Mouse (Mus musculus) lung, embryonic 16.5 days (tissue): ENCODE measurements around the gene Epha8. TPM values are rescaled to one million over a fixed set of nuclear protein-coding genes. Genes with fewer than 3 reads are reported as not detected.

Source experiments
- ATAC-seq: fragments of 200-750 bp; cut with Nextera tagmentation; 2 replicates; pipeline ENCODE4 v1.8.0; 2017; ENCODE audit warnings: low read depth, mild to moderate bottlenecking, moderate library complexity
- H3K27ac ChIP-seq: fragments of 300-500 bp; sonication (generic); 2 replicates; pipeline ENCODE4 v1.5.1; 2014; ENCODE audit warnings: mild to moderate bottlenecking, control low read depth, low read length
- H3K27me3 ChIP-seq: fragments of 300-500 bp; sonication (generic); 2 replicates; pipeline ENCODE4 v1.6.1; 2014; ENCODE audit warnings: low read depth, low read length, mixed read lengths; ENCODE audit not compliant: control insufficient read depth, insufficient read depth
- H3K36me3 ChIP-seq: fragments of 300-500 bp; sonication (generic); 2 replicates; pipeline ENCODE4 v1.6.1; 2014; ENCODE audit warnings: low read length; ENCODE audit not compliant: control insufficient read depth, insufficient read depth
- H3K4me1 ChIP-seq: fragments of 300-500 bp; sonication (generic); replicated peaks from 2 replicates; pipeline ENCODE4 v1.6.1; 2014; ENCODE audit warnings: low read length, mixed read lengths; ENCODE audit not compliant: control insufficient read depth, insufficient read depth
- H3K4me2 ChIP-seq: fragments of 300-500 bp; sonication (generic); 2 replicates; pipeline ENCODE4 v1.6.1; 2014; ENCODE audit warnings: low read depth, low read length, control low read depth
- H3K4me3 ChIP-seq: fragments of 300-500 bp; sonication (generic); 2 replicates; pipeline ENCODE4 v1.5.1; 2014; ENCODE audit warnings: mild to moderate bottlenecking, low read length, control low read depth
- H3K9ac ChIP-seq: fragments of 300-500 bp; sonication (generic); 2 replicates; pipeline ENCODE4 v1.6.1; 2014; ENCODE audit warnings: low read length, control low read depth
- H3K9me3 ChIP-seq: fragments of 300-500 bp; sonication (generic); 2 replicates; pipeline ENCODE4 v1.6.1; 2016; ENCODE audit warnings: low read length; ENCODE audit not compliant: control insufficient read depth
- WGBS: fragments of 180-500 bp; shearing (Covaris S2); extraction: QIAGEN DNeasy Blood & Tissue Kit; methylation state at CpG from one replicate; pipeline ENCODE4 v1.1.7; 2014; 5-methylcytosine and 5-hydroxymethylcytosine counted together
- polyA plus RNA-seq: library from polyadenylated mRNA; unstranded; fragments of >200 nt; fragmentation: Nextera tagmentation; extraction: Ambion mirVana; gene quantifications from 2 replicates; pipeline ENCODE4 v1.2.1, GENCODE M21; 2015

The Epha8 gene
- polyA plus RNA-seq, 1 experiment from 2014 or later, result not detected

DNA sequence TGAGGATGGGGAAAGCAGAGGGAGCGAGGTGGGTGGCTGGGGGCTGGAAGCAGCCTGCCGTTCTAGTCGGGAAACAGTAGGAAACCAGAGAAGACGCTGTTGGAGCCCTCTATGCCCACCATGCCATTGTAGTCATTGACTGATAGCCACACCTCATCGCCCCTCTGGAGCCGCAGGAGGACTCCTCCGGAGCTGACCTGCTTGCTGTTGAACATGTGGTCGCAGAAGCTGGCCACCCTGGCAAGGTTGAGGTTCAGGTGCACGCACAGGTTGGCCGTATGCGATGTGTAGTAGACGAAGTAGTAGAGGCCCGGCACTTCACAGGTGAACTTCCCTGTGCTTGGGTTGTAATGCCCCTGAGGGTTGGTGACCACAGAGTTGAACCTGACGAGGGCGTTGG lies 66.6 kb downstream of the Epha8 start:
- Histone ChIP-seq H3K27ac (no peak overlapping the region), H3K27me3 (peaks cover 3% of the 10 kb centered on the region; the same call in 1 of the 2 replicates), H3K9ac (no peak overlapping the region), H3K4me2 (no peak overlapping the region), H3K4me1 (no peaks in the 10 kb centered on the region), H3K4me3 (no peak overlapping the region), H3K36me3 (no peaks in the 10 kb centered on the region), H3K9me3 (no peaks in the 10 kb centered on the region)
- 81% methylated on average over 15 of the region's 15 CpGs for WGBS
- no peak for ATAC-seq

DNA sequence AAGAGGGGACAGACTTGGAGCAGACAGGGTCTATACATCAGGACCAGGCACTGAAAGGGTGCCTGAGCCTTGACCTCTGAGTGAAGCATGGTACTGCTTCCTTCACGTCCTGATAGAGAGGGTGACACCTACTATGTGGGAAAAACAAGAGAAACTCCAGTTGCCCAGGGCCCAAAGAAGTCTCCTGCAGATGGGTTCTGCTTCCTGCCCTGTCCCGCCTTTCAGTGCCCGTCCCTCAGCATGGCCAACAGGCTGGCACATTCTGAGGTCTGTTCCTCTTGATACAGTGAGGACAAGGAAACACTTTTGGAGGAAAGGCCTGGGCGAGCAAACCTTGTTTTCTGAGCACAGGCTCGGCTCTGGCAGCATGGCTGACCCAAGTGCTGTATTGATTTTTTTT lies 68.9 kb downstream of the Epha8 start:
- no peaks in the 10 kb centered on the region for H3K4me1 ChIP-seq
- H3K27ac ChIP-seq, result no peak overlapping the region
- no peaks in the 10 kb centered on the region for H3K9me3 ChIP-seq
- H3K4me3 ChIP-seq, result no peak overlapping the region
- no peak overlapping the region for H3K4me2 ChIP-seq
- WGBS, result 60% methylated on average over 5 of the region's 5 CpGs
- no peak overlapping the region for H3K9ac ChIP-seq
- H3K27me3 ChIP-seq, result no peaks in the 10 kb centered on the region
- ATAC-seq, result no peak
- no peaks in the 10 kb centered on the region for H3K36me3 ChIP-seq

DNA sequence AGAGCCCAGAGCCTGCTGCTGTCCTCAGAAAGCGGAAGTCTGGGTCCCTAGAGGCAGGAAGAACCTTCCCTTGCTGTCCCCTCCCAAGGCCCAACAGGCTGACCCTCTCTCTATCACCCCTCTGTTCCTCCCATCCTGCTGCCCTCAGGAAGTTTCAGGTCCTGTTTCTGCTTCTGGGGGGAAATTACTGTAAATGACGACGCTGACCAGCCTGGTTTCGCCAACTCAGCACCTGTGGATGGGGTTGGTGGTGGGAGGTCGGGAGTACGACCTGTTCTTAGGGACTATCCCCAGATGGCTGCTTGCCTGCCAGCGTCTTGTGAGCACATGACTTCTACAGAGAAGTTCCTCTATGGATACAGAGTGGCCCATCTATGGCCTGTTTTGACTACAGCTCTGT lies 70.5 kb downstream of the Epha8 start, which contains the start of gene C1qb:
Gene C1qb, minus strand, starts transcription at position 87 of the 400 bp plus-strand sequence.
- WGBS, result 57% methylated on average over 7 of the region's 7 CpGs
- no peak within 1 kb of the TSS for H3K27ac ChIP-seq
- no peak within 1 kb of the TSS for H3K4me2 ChIP-seq
- H3K9me3 ChIP-seq, result no peaks in the 10 kb centered on the region
- H3K4me1 ChIP-seq, result no peaks in the 10 kb centered on the region
- no peak within 1 kb of the TSS for H3K4me3 ChIP-seq
- no peaks in the 10 kb centered on the region for H3K27me3 ChIP-seq
- no peak for ATAC-seq
- H3K36me3 ChIP-seq, result no peaks in the 10 kb centered on the region
- no peak within 1 kb of the TSS for H3K9ac ChIP-seq

Other genes with a start within 250 kb of the Epha8 start
- 1.5 and 1.6 TPM in 2 replicates for gene Ephb2, start 120.8 kb downstream of the Epha8 start, polyA plus RNA-seq
- gene C1qb, start 70.6 kb downstream of the Epha8 start, polyA plus RNA-seq, result 51.9 and 55.2 TPM in 2 replicates
- gene C1qc, start 63.8 kb downstream of the Epha8 start, polyA plus RNA-seq, result 21.9 and 24.5 TPM in 2 replicates
- gene C1qa, start 58.0 kb downstream of the Epha8 start, polyA plus RNA-seq, result 32.6 and 36.7 TPM in 2 replicates
- gene Zbtb40, start 92.0 kb upstream of the Epha8 start, polyA plus RNA-seq, result 4.3 and 4.4 TPM in 2 replicates